Mouse (Mus musculus): ENCODE results near the gene Frmd7. TPM values are rescaled to one million over a fixed set of nuclear protein-coding genes. Genes with fewer than 3 reads are reported as not detected.

Gene Frmd7
- not detected in 2 replicates for polyA plus RNA-seq (2011; ENCODE audit: insufficient read depth, insufficient read length, low read depth, missing spikeins)

DNA sequence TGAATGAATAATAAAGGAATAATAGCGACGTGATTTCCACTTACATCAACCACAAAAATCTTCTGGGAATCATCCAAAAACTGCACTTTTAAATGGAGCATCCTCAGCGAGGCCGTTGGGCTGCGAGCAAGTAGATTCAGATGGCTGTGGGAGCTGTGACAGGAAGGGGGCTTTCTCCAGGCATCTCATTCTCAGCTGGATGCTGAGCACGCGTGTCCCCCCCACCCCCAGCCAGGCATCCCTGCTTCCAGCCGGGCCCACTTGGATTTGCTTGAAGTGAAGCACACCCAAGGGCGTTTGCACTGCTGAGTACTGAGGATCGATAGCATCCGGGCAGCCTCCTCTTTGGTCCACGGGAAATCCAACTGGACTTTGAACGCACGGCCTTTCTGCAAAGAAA is at the start of gene Frmd7:
Frmd7 (minus strand) TSS at position 101 of the 400 bp plus-strand sequence.
- H3K27ac ChIP-seq (ENCODE audit: insufficient read depth, low read length) = no peak within 1 kb of the TSS
- H3K4me3 ChIP-seq (ENCODE audit: low read depth, low read length) = no peak within 1 kb of the TSS
- no peaks in the 10 kb centered on the region for H3K27me3 ChIP-seq (ENCODE audit: control insufficient read depth, insufficient read depth, low read length, poor library complexity, severe bottlenecking)
- H3K9ac ChIP-seq (ENCODE audit: low read depth, poor library complexity, severe bottlenecking) = no peak within 1 kb of the TSS
- TF ChIP-seq CTCF (IDR thresholded peaks at IDR 0.05; ENCODE audit: low read depth, low read length) (no peak), POLR2A (IDR thresholded peaks at IDR 0.05; ENCODE audit: insufficient read depth, low read length) (no peak), EP300 (IDR thresholded peaks at IDR 0.05; ENCODE audit: insufficient read depth, low read depth, low read length) (no peak)
- H3K36me3 ChIP-seq (ENCODE audit: control insufficient read depth, insufficient read depth, low read length, poor library complexity, severe bottlenecking) = no peaks in the 10 kb centered on the region
- no peaks in the 10 kb centered on the region for H3K4me1 ChIP-seq (ENCODE audit: control insufficient read depth, insufficient read depth, low read length)
- H3K9me3 ChIP-seq (replicated peaks; ENCODE audit: control insufficient read depth, insufficient read depth, low read length, poor library complexity, severe bottlenecking) = no peaks in the 10 kb centered on the region

GRCm38 (mm10) chrX:50991324-50991723 is 48.8 kb upstream of the Frmd7 start:
- TF ChIP-seq CTCF (IDR thresholded peaks at IDR 0.05; ENCODE audit: low read depth, low read length) (no peak), EP300 (IDR thresholded peaks at IDR 0.05; ENCODE audit: insufficient read depth, low read depth, low read length) (no peak), POLR2A (IDR thresholded peaks at IDR 0.05; ENCODE audit: insufficient read depth, low read length) (no peak)
- Histone ChIP-seq H3K27me3 (ENCODE audit: control insufficient read depth, insufficient read depth, low read length, poor library complexity, severe bottlenecking) (no peaks in the 10 kb centered on the region), H3K9ac (ENCODE audit: low read depth, poor library complexity, severe bottlenecking) (no peak overlapping the region), H3K9me3 (replicated peaks; ENCODE audit: control insufficient read depth, insufficient read depth, low read length, poor library complexity, severe bottlenecking) (no peaks in the 10 kb centered on the region), H3K4me3 (ENCODE audit: low read depth, low read length) (no peak overlapping the region), H3K4me1 (ENCODE audit: control insufficient read depth, insufficient read depth, low read length) (no peaks in the 10 kb centered on the region), H3K27ac (ENCODE audit: insufficient read depth, low read length) (no peak overlapping the region), H3K36me3 (ENCODE audit: control insufficient read depth, insufficient read depth, low read length, poor library complexity, severe bottlenecking) (no peaks in the 10 kb centered on the region)

DNA sequence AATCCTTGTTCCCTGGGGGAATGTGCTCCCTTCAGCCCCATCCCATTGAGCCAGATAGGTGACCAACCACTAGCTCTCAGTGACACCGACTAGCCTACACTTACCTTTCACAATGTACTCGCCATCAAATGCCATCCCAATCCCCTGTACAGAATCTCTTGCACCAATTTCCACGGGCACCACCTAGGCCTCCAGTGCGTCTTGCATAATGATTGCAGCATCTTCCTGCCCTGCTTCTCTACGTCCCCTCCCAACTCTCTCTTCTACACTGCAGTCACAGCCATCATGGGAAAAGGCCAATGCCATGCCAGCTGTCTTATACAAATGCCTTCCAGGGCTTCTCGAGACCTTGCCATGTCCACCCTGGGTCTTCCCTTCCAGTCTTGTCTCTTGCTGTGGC is 47.4 kb upstream of the Frmd7 start:
- Histone ChIP-seq H3K27me3 (ENCODE audit: control insufficient read depth, insufficient read depth, low read length, poor library complexity, severe bottlenecking) (no peaks in the 10 kb centered on the region), H3K9ac (ENCODE audit: low read depth, poor library complexity, severe bottlenecking) (no peak overlapping the region), H3K36me3 (ENCODE audit: control insufficient read depth, insufficient read depth, low read length, poor library complexity, severe bottlenecking) (no peaks in the 10 kb centered on the region), H3K4me1 (ENCODE audit: control insufficient read depth, insufficient read depth, low read length) (no peaks in the 10 kb centered on the region), H3K9me3 (replicated peaks; ENCODE audit: control insufficient read depth, insufficient read depth, low read length, poor library complexity, severe bottlenecking) (no peaks in the 10 kb centered on the region), H3K4me3 (ENCODE audit: low read depth, low read length) (no peak overlapping the region), H3K27ac (ENCODE audit: insufficient read depth, low read length) (no peak overlapping the region)
- TF ChIP-seq POLR2A (IDR thresholded peaks at IDR 0.05; ENCODE audit: insufficient read depth, low read length) (no peak), CTCF (IDR thresholded peaks at IDR 0.05; ENCODE audit: low read depth, low read length) (no peak), EP300 (IDR thresholded peaks at IDR 0.05; ENCODE audit: insufficient read depth, low read depth, low read length) (no peak)

DNA sequence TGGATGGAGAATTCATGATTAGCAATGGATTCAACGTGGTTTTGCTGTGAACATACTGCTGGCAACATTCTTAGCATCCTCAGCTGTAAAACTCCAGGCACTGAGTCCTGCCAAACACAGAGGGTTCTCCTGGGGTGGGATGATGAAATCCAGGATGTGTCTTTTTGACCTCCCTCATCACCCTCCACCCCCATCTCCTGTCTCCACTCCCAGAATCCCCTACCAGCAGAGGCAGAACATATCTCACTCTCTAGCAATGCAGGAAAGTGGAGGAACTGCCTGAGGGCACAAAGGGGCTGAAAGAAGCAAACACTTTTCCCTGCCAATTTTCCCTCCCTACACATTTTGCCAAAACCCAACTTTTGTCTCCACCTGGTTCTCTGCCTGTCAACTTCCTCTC is 46.1 kb upstream of the Frmd7 start:
- no peaks in the 10 kb centered on the region for H3K4me1 ChIP-seq (ENCODE audit: control insufficient read depth, insufficient read depth, low read length)
- no peaks in the 10 kb centered on the region for H3K27me3 ChIP-seq (ENCODE audit: control insufficient read depth, insufficient read depth, low read length, poor library complexity, severe bottlenecking)
- no peaks in the 10 kb centered on the region for H3K9me3 ChIP-seq (replicated peaks; ENCODE audit: control insufficient read depth, insufficient read depth, low read length, poor library complexity, severe bottlenecking)
- no peak overlapping the region for H3K9ac ChIP-seq (ENCODE audit: low read depth, poor library complexity, severe bottlenecking)
- no peak overlapping the region for H3K27ac ChIP-seq (ENCODE audit: insufficient read depth, low read length)
- no peaks in the 10 kb centered on the region for H3K36me3 ChIP-seq (ENCODE audit: control insufficient read depth, insufficient read depth, low read length, poor library complexity, severe bottlenecking)
- H3K4me3 ChIP-seq (ENCODE audit: low read depth, low read length) = no peak overlapping the region
- TF ChIP-seq EP300 (IDR thresholded peaks at IDR 0.05; ENCODE audit: insufficient read depth, low read depth, low read length) (no peak), CTCF (IDR thresholded peaks at IDR 0.05; ENCODE audit: low read depth, low read length) (no peak), POLR2A (IDR thresholded peaks at IDR 0.05; ENCODE audit: insufficient read depth, low read length) (no peak)

- Histone ChIP-seq H3K9me3 (replicated peaks; ENCODE audit: control insufficient read depth, insufficient read depth, low read length, poor library complexity, severe bottlenecking) (no peaks in the 10 kb centered on the region), H3K4me3 (ENCODE audit: low read depth, low read length) (no peak overlapping the region), H3K4me1 (ENCODE audit: control insufficient read depth, insufficient read depth, low read length) (no peaks in the 10 kb centered on the region), H3K27me3 (ENCODE audit: control insufficient read depth, insufficient read depth, low read length, poor library complexity, severe bottlenecking) (no peaks in the 10 kb centered on the region), H3K9ac (ENCODE audit: low read depth, poor library complexity, severe bottlenecking) (no peak overlapping the region), H3K27ac (ENCODE audit: insufficient read depth, low read length) (no peak overlapping the region), H3K36me3 (ENCODE audit: control insufficient read depth, insufficient read depth, low read length, poor library complexity, severe bottlenecking) (no peaks in the 10 kb centered on the region)
- no peak for TF ChIP-seq EP300 (IDR thresholded peaks at IDR 0.05; ENCODE audit: insufficient read depth, low read depth, low read length)
- no peak for TF ChIP-seq CTCF (IDR thresholded peaks at IDR 0.05; ENCODE audit: low read depth, low read length)
- TF ChIP-seq POLR2A (IDR thresholded peaks at IDR 0.05; ENCODE audit: insufficient read depth, low read length) = no peak
These were observed 35.9 kb upstream of the Frmd7 start for GRCm38 (mm10) chrX:50978428-50978827.

- Histone ChIP-seq H3K27ac (ENCODE audit: insufficient read depth, low read length) (no peak overlapping the region), H3K9ac (ENCODE audit: low read depth, poor library complexity, severe bottlenecking) (no peak overlapping the region), H3K27me3 (ENCODE audit: control insufficient read depth, insufficient read depth, low read length, poor library complexity, severe bottlenecking) (no peaks in the 10 kb centered on the region), H3K36me3 (ENCODE audit: control insufficient read depth, insufficient read depth, low read length, poor library complexity, severe bottlenecking) (no peaks in the 10 kb centered on the region), H3K9me3 (replicated peaks; ENCODE audit: control insufficient read depth, insufficient read depth, low read length, poor library complexity, severe bottlenecking) (no peaks in the 10 kb centered on the region), H3K4me1 (ENCODE audit: control insufficient read depth, insufficient read depth, low read length) (no peaks in the 10 kb centered on the region), H3K4me3 (ENCODE audit: low read depth, low read length) (no peak overlapping the region)
- TF ChIP-seq CTCF (IDR thresholded peaks at IDR 0.05; ENCODE audit: low read depth, low read length) = no peak
- no peak for TF ChIP-seq EP300 (IDR thresholded peaks at IDR 0.05; ENCODE audit: insufficient read depth, low read depth, low read length)
- no peak for TF ChIP-seq POLR2A (IDR thresholded peaks at IDR 0.05; ENCODE audit: insufficient read depth, low read length)
These were observed 29.6 kb upstream of the Frmd7 start for GRCm38 (mm10) chrX:50972145-50972544.
